Mouse (Mus musculus) adrenal gland, postnatal 4 days (tissue): Measurements from ENCODE around the gene Macrod2. TPM values are rescaled to one million over a fixed set of nuclear protein-coding genes. Genes with fewer than 3 reads are reported as not detected.
A peak's percentile ranks its signal among the peaks of the same experiment; 100 is the strongest.

Experiments used
- DNase-seq, 2 experiments: peaks; one replicate each; pipeline ENCODE4 v3.0.0; 2021 to 2022; ENCODE audit warnings: low spot score in 2 of 2, mixed read lengths in 2 of 2
- total RNA-seq, 2 experiments: library from RNA; stranded (reverse); gene quantifications; 2 replicates each; pipeline ENCODE4 v1.2.3; 2021

Gene Macrod2
- total RNA-seq, 2 experiments from 2014 or later = 7.4 to 9.6 TPM

GRCm38 (mm10) chr2:140783041-140783440, 387.9 kb downstream of the Macrod2 start:
- DNase-seq = no peak

- no peak for DNase-seq
These were observed 389.5 kb downstream of the Macrod2 start for GRCm38 (mm10) chr2:140784626-140785025.

DNA sequence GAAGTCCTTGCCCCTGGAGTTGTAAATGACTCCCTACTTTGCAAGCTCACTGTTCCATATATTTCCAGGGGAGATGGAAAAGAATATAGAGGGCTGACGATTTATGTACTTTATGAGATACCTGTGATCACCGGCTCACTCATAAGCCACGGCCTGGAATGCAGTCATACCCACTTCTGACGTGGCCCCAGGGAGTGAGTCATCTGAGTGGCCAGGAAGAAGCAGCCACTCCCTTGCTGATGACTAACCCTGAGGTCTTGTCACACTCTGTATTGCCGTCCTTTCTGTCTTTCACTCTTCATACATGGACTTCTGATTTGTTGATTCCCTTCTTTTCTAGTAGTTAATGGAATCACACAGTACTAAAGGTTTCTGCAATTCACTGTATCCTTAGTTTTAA, 395.3 kb downstream of the Macrod2 start:
- no peak for DNase-seq

DNA sequence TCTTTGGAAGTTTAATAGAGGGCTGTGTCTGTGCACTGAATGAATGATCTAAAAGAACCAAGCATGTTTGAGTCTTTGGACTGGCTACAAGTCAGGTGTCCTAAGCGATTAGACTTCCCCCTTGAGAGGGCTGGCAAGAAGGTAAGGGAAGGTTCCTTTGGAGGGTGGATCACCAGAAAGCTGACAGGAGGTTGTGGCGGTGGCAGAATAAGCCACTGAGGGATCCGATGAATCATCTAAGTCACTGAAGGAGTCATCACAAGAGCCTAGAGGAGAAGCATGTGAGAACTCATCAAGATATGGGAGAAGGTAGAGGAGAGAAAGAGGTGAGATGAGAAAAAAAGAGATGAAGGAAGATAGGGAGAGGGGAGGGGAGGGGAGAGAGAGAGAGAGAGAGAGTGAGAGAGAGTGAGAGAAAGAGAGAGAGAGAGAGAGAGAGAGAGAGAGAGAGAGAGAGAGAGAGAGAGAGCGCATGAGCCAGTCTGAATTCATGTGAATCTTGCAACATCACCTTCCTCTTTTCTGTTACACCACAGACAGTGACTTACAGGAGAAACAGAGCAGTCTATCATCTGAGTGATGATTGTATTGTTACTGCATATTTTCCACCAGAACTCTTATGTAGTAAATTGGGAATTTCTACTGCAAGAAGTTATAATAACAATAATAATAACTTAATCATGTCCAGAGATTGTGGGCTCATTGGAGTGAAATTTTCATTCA, 398.9 kb downstream of the Macrod2 start:
- no peak for DNase-seq

GRCm38 (mm10) chr2:140811693-140812092, 416.6 kb downstream of the Macrod2 start:
- no peak for DNase-seq

DNA sequence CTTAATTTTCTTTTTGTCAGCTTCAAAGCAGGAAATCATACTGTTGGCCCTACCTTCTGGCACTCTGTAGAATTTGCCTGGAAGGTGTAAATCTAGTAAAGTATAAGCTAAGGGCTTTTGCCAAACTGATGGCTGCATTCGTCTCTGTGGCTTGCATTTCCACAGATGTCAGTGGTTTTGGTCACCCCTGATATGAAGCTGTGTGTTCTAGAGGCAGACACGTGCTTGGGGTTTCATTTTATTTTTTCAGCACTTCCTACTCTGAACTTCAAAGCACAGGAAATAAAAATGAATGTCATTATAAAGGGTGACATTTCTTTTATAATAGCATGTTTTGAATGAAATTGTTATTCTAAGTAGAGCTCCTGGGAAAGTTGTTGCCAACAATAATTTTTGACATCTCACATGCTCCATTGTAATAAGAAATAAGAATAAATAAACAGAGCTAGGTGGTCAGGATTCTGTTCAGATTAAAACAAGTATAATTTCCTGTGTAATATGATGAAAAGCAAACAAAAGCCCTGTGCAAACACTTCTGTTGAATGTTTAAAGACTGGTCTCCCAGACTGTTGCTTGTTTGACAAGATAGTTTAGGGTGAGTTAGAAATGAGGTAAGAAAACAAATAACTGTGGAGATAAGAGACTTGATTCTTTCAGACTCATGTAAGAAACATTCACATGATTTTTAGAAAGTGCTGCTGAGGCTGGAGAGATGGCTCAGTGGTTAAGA, 424.4 kb downstream of the Macrod2 start:
- DNase-seq = no peak

DNA sequence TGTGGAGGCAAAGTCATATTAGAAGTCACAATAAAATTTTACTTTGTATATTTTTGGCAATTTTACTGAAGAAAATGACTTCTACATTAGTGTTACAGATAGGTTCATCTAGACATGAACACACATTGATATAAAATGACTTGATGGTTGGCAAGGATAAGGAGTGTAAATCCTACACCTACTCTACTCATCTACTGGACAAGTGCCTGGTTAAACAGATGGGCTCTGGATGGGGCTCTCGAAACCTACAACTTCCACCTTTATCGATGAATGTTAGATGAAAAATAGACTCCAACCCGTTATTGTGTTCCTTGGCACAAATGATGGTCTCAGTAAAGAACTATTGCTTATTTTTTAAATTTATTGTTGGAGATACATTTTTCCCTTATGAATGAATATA, 427.3 kb downstream of the Macrod2 start:
- no peak for DNase-seq

DNA sequence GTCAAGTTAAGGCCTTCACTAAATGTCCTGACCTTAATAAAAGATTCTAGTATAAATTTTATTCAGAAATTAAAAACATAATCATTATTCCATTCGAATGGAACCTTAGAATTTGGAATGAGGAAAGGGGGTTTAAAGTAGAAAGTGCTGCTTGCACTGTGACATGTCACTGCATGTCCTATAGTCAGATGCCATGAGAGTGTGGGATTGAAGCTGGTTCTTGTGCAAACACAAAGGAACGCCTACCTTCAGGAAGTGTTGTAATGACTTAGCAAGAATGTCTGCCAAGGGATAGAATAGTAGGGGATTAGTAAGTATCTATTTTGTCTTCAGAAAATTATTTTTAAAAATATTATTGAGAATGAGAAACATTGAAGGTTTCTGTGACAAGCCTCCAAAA, 431.1 kb downstream of the Macrod2 start:
- DNase-seq = no peak

GRCm38 (mm10) chr2:140828859-140829258, 433.8 kb downstream of the Macrod2 start:
- no peak for DNase-seq

DNA sequence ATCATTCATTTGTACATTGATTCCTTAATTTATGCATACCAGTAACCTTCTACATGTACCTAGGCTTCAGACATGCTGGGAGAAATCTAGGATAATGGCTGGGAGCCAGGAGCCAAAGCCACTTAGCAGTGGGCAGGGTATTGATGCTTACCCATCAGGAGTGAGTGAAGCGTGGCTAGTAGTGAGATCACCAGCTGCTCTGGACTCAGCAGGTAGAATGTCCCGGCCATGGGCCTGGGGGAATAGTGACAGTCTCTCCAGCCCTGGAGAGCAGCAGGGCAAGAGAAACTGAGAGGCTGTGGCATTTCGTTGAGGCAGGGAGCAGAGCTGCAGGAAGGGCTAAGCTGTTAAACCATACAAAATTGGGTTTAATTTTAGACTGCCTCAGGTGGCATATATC, 435.0 kb downstream of the Macrod2 start:
- DNase-seq = no peak

GRCm38 (mm10) chr2:140839371-140839770, 444.3 kb downstream of the Macrod2 start:
- DNase-seq = no peak

DNA sequence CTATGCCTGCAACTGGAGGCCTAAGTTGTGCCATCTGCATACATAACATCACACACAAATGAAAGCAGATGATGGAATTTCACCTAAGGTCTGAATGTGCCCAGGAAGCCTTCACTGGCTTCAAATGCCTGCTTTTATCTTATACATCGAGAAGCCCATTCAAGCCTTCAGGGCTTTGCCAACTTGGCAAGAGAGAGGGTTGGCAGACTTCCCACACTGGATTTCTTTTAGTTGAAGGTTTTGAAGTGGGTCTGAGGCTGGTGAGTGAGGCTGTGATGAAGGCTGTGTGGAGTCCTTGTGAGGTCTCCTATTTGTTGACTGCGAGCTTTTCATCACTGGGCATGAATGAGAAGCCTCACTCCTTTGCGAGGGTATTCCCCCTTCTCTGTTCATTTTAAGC, 444.8 kb downstream of the Macrod2 start:
- peak in 1 of 2 experiments; percentile 37 for DNase-seq

- DNase-seq = no peak
These were observed 448.9 kb downstream of the Macrod2 start for GRCm38 (mm10) chr2:140844030-140844429.

DNA sequence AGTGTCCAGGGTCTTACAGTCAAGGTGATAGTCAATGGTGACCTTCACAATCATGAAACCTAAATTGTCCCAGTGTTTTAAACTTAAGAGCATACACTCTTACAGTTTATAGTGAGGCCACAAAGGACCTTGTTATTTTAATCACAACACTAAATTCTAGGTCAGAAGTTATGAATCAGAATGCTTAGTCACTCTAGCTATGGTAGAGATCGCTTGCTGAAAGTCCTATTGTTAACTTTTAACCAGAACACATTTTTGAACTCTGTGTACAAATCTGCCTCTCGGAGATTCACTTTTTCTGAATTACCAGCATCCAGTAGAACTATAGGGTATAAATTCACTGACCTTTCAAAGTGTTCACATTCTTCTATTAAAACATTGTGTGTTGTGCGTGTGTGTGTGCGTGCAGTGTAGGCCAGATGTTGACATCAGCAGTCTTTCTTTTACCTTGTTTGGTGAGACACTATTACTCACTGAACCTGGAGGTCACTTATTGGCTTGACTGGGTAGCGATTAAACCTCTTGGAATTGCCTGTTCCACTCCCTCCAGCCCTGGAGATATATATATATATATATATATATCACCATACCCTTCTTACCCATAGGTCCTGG, 452.8 kb downstream of the Macrod2 start:
- no peak for DNase-seq

DNA sequence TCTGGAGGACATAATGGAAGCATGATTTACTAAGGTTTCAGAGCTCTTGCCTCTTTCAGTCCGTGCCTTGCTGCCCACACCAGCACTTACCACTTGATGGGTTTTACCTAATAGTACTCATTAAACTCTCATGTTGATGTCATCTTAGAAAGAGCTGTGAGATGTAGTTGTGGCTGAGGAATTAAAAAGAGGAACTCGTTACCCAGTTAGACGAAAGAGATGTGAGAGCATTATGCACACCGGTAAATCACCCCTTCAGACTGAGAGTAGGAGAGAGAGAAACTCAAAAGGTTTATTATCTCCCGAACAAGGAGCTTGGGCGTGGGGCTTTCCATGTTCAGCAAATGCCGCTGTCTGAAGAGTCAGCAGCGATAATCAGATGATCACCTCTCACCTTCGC, 458.4 kb downstream of the Macrod2 start:
- no peak for DNase-seq

GRCm38 (mm10) chr2:140861356-140861755, 466.2 kb downstream of the Macrod2 start:
- no peak for DNase-seq

GRCm38 (mm10) chr2:140862736-140863135, 467.6 kb downstream of the Macrod2 start:
- DNase-seq = no peak

- no peak for DNase-seq
These were observed 470.5 kb downstream of the Macrod2 start for GRCm38 (mm10) chr2:140865636-140866035.

- DNase-seq = no peak
These were observed 472.0 kb downstream of the Macrod2 start for GRCm38 (mm10) chr2:140867116-140867515.

DNA sequence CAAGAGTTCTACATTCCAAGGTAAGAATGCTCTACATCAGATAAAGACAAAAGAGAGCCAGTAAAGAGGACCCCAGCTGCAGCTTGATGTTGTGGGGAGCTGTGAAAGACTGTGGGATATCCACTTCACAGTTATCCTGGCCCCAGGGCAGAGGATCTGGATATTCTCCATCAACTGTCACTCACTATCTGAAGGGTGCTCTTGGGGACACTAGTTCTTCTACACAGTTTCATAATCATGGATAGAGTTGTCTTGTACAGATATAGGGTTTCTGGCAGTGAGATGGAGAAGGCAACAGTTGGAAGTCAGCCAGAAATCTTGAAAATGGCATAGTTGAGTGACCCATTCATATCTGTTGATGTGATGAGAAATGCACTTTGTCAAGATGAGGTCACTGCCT, 490.1 kb downstream of the Macrod2 start:
- DNase-seq = no peak

DNA sequence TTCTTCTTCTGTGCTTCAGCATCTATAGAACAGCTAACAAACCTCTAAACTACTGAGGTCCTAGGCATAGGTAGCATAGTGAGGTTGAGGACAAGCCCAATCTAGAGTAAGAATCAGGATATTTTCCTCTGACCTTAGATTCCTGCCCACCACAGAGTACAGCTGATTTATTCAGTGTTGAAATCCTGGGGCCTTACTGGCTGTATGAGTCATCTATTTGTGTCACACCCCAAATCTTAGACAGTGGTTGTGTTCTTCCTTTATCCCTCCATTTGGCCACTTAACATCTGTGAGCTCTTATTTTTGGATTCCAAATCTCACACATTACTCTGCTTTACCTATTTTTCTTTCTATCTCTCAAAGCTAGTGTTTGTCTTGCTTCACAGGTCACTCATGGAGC, 495.6 kb downstream of the Macrod2 start:
- no peak for DNase-seq

- no peak for DNase-seq
These were observed 501.4 kb downstream of the Macrod2 start for GRCm38 (mm10) chr2:140896396-140897082.
